Mouse (Mus musculus) stomach, postnatal 0 days (tissue): ENCODE data around the gene Gnat1.

Source experiments
- CTCF ChIP-seq: IDR thresholded peaks from 2 replicates; pipeline ENCODE4 v1.5.1; 2016; ENCODE audit warnings: antibody characterized with exemption, low read depth, mild to moderate bottlenecking, moderate library complexity
- EP300 ChIP-seq: optimal IDR thresholded peaks from 2 replicates; pipeline ENCODE3; 2016; ENCODE audit warnings: antibody characterized with exemption

DNA sequence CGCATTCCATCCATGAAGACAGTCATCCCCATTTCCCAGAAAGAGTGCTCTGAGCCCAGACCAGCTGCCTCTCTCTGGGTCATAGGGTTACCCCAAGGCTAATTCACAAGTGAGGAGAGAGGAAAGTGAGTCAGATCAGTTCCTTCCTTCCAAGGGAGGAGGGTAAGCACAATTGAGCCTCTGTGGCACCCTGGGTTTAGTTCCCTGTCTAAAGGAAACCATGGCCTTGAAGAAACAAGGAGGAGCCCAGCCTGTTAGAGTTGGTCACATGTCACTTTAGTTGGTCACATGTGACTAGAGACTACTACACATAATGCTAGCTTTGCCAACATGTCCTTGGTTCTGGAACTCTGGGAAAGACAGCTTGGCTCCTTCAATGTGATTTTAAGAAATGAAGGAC lies 45.3 kb upstream of the Gnat1 start:
- TF ChIP-seq CTCF = no peak
- no peak for TF ChIP-seq EP300
